Mouse (Mus musculus): ENCODE results near the gene Olfr799. TPM values are rescaled to one million over a fixed set of nuclear protein-coding genes. Genes with fewer than 3 reads are reported as not detected.

Gene Olfr799
- not detected in 2 replicates for polyA plus RNA-seq (2015; fragmentation: Nextera tagmentation; extraction: Ambion mirVana)

DNA sequence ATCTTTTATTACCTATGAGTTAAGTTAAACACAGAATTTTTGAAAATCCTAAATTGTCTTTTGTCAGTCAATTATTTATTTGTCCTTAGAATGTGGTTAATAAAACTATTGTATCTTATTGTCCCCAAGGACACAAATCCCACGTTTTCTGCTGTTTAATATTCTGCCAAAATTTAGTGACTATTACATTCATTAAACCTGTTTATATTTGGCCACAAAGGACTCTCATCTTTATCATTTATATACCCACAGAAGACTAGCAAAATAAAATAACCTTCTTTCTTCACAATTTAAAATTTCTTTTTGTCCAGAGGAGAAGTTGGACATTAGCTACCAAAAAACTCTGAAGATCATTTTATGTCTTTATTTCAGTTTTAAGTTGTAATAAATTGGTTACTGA, at the start of gene Olfr799:
Olfr799 (plus strand) TSS at position 301 of the 400 bp plus-strand sequence.
- H3K9ac ChIP-seq = no peak within 1 kb of the TSS
- no peak within 1 kb of the TSS for H3K27ac ChIP-seq (replicated peaks)
- H3K9me3 ChIP-seq = no peaks in the 10 kb centered on the region
- no peak within 1 kb of the TSS for H3K4me3 ChIP-seq
- H3K4me2 ChIP-seq = no peak within 1 kb of the TSS
- 36% methylated on average over 1 of the region's 1 CpGs for WGBS
- H3K4me1 ChIP-seq (replicated peaks) = no peaks in the 10 kb centered on the region
- no peak for ATAC-seq (ENCODE audit: low read depth)
- no peaks in the 10 kb centered on the region for H3K36me3 ChIP-seq
- no peaks in the 10 kb centered on the region for H3K27me3 ChIP-seq

DNA sequence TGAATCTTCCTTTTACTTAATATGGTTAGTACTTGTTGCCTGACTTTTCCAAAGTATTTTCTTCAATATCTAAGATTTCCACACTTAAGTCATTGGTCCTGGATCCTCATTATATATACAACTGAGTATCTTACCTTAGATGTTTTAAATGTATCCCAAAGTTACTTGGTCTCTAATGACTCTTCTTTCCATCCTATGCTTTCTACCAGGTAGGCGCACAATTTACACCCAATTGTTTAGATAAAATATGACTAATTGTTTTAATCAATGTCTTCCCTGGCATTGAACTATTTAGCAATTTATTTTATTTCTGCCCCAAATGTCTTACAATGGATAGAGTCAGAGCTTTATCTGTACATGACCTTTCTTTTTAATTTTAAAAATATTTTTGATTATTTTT, 24.8 kb upstream of the Olfr799 start, which contains the start of gene Olfr796:
Olfr796 (minus strand) TSS at position 101 of the 400 bp plus-strand sequence.
- WGBS = 98% methylated on average over 1 of the region's 1 CpGs
- no peaks in the 10 kb centered on the region for H3K36me3 ChIP-seq
- no peaks in the 10 kb centered on the region for H3K27me3 ChIP-seq
- H3K9me3 ChIP-seq = no peaks in the 10 kb centered on the region
- no peak within 1 kb of the TSS for H3K9ac ChIP-seq
- no peak within 1 kb of the TSS for H3K27ac ChIP-seq (replicated peaks)
- H3K4me3 ChIP-seq = no peak within 1 kb of the TSS
- no peaks in the 10 kb centered on the region for H3K4me1 ChIP-seq (replicated peaks)
- no peak within 1 kb of the TSS for H3K4me2 ChIP-seq
- ATAC-seq (ENCODE audit: low read depth) = no peak

DNA sequence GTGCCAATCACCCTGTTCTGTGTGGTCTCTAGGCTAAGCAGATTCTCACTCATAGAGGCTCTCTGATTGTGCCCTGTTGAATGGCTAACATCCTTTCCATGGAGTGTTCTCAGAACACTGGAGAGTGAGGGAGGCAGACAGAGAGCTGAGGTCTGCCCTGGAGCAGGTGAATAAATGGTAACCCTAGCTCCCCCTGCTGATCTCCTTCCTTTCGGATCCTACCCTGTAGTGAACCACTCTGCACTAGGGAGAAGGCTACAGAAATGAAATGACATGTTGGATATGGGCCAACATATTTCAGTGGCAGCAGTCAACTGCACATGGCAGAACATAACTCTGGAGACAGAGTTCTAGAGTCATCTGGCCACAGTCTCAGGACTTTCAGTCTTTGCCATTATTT, 15.6 kb upstream of the Olfr799 start:
- no peaks in the 10 kb centered on the region for H3K4me1 ChIP-seq (replicated peaks)
- no peaks in the 10 kb centered on the region for H3K27me3 ChIP-seq
- H3K4me2 ChIP-seq = no peak overlapping the region
- no peaks in the 10 kb centered on the region for H3K9me3 ChIP-seq
- H3K27ac ChIP-seq (replicated peaks) = no peak overlapping the region
- H3K36me3 ChIP-seq = no peaks in the 10 kb centered on the region
- 23% methylated on average over 1 of the region's 1 CpGs for WGBS
- ATAC-seq (ENCODE audit: low read depth) = no peak
- H3K9ac ChIP-seq = no peak overlapping the region
- no peak overlapping the region for H3K4me3 ChIP-seq

DNA sequence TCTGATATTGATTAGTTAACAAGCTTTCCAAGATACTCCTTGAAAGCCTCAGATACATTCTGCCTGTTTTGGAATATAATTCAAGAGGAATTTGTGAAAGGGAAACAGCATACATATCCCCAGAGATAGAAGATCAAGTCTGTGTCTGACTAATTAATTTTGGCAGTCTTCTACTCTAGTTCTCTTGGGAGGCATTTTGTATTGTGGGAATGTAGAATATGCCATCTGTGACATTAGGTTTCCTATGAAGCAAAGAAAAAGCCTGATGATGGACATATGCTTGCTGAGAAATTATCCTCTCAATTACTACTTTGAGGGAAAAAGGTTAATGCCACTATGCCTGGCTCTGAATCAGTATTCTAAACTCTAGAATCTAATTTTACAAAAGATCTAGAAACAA, 14.0 kb upstream of the Olfr799 start:
- ATAC-seq (ENCODE audit: low read depth) = no peak
- H3K4me2 ChIP-seq = no peak overlapping the region
- no peak overlapping the region for H3K27ac ChIP-seq (replicated peaks)
- no peak overlapping the region for H3K4me3 ChIP-seq
- no peaks in the 10 kb centered on the region for H3K9me3 ChIP-seq
- no peaks in the 10 kb centered on the region for H3K27me3 ChIP-seq
- no peaks in the 10 kb centered on the region for H3K36me3 ChIP-seq
- no peaks in the 10 kb centered on the region for H3K4me1 ChIP-seq (replicated peaks)
- no peak overlapping the region for H3K9ac ChIP-seq

DNA sequence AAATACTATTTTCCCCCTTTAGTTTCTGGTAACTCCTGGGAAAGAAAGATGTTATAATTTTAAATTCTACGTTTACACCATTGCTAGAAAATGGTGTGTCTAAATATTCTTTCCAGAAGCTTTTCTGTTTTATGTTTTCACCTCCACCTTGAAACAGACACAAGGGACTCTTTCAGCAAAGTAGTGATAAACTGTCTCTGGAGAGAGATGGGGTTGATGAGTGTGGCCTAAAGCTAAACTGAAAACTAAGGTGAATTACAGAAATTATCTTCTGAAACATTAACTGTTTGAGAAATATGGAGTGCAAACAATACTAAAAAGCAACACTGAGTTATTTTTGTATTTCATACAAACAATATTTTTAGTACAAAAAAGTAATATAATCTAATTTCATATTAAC, 9.4 kb upstream of the Olfr799 start, which contains the start of gene Olfr798:
Olfr798 (minus strand) TSS at position 101 of the 400 bp plus-strand sequence.
- WGBS = 84% methylated on average over 1 of the region's 1 CpGs
- H3K36me3 ChIP-seq = no peaks in the 10 kb centered on the region
- no peak for ATAC-seq (ENCODE audit: low read depth)

DNA sequence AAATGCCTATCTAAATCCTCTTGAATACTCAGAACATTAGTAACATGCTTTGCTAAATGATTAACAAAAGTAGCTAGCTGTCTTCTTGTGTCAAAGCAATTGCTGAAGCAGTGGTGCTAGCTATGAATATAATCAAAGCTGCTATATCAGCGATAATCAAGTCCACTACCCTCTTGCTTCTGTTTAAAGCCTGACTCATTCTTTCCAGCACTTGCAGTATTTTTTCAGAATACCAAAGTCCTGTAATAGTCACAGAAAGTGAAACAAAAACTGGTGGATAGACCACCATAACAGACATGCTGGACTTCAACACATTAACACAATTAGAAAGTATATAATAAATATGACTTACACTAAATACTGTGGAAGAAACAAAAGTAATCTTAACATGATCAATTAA, 14.5 kb downstream of the Olfr799 start:
- WGBS = 86% methylated on average over 1 of the region's 1 CpGs
- H3K4me3 ChIP-seq = no peak overlapping the region
- no peaks in the 10 kb centered on the region for H3K27me3 ChIP-seq
- H3K27ac ChIP-seq (replicated peaks) = no peak overlapping the region
- no peaks in the 10 kb centered on the region for H3K36me3 ChIP-seq
- no peaks in the 10 kb centered on the region for H3K4me1 ChIP-seq (replicated peaks)
- H3K4me2 ChIP-seq = no peak overlapping the region
- no peak for ATAC-seq (ENCODE audit: low read depth)
- H3K9ac ChIP-seq = no peak overlapping the region
- no peaks in the 10 kb centered on the region for H3K9me3 ChIP-seq

More for the DNA sequence above, 9.4 kb upstream of the Olfr799 start, which contains the start of gene Olfr798:
- Histone ChIP-seq H3K4me3 (no peak within 1 kb of the TSS), H3K27ac (replicated peaks) (no peak within 1 kb of the TSS), H3K9ac (no peak within 1 kb of the TSS), H3K4me1 (replicated peaks) (no peaks in the 10 kb centered on the region), H3K9me3 (no peaks in the 10 kb centered on the region), H3K27me3 (no peaks in the 10 kb centered on the region), H3K4me2 (no peak within 1 kb of the TSS)

DNA sequence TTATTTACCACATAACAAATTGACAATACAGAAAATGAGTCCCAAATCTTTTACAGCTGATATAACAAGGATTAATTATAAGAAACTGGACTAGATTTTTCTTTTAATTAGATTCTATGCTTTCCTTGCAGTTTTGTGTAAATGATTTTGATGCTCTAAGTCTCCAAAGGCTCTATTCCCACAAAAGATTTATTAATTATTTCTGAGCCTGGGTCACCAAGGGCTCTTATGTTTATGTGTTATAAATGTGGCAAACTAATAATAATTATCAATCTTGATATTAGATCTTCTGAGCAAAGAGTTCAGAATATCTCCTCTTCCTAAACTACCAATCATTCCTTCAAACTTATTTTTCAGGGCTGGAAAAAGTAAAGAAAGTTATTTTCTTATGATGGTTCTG, 20.1 kb downstream of the Olfr799 start, which contains the start of gene Olfr800:
Olfr800 (plus strand) TSS at position 301 of the 400 bp plus-strand sequence.
- Histone ChIP-seq H3K4me3 (no peak within 1 kb of the TSS), H3K27ac (replicated peaks) (no peak within 1 kb of the TSS), H3K4me1 (replicated peaks) (no peaks in the 10 kb centered on the region), H3K9me3 (no peaks in the 10 kb centered on the region), H3K27me3 (no peaks in the 10 kb centered on the region), H3K36me3 (no peaks in the 10 kb centered on the region), H3K9ac (no peak within 1 kb of the TSS), H3K4me2 (no peak within 1 kb of the TSS)
- ATAC-seq (ENCODE audit: low read depth) = no peak

DNA sequence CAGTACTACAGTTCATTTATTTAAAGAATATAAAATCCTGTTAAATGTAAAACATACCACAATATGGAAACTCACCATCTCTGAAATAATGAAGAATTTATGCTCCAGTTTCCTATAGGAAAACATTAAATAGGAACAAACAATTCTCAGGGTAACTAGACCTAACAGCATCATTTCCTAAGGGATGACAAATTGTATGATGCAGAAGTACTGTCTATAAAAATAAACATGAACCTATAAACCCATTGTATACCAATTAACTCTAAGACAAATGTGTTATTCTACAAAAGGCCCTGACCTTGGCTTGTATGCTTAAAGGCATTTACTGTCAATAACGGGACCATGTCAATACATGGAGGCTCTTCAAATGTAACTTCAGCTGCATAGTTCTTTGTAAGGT, 36.5 kb downstream of the Olfr799 start, which contains the start of gene Olfr801:
Olfr801 (minus strand) TSS at position 101 of the 400 bp plus-strand sequence.
- H3K4me3 ChIP-seq = no peak within 1 kb of the TSS
- no peaks in the 10 kb centered on the region for H3K36me3 ChIP-seq
- H3K27me3 ChIP-seq = no peaks in the 10 kb centered on the region
- no peak within 1 kb of the TSS for H3K27ac ChIP-seq (replicated peaks)
- no peaks in the 10 kb centered on the region for H3K4me1 ChIP-seq (replicated peaks)
- no peak within 1 kb of the TSS for H3K4me2 ChIP-seq
- no peak for ATAC-seq (ENCODE audit: low read depth)
- WGBS = 83% methylated on average over 1 of the region's 1 CpGs
- H3K9me3 ChIP-seq = no peaks in the 10 kb centered on the region
- no peak within 1 kb of the TSS for H3K9ac ChIP-seq

DNA sequence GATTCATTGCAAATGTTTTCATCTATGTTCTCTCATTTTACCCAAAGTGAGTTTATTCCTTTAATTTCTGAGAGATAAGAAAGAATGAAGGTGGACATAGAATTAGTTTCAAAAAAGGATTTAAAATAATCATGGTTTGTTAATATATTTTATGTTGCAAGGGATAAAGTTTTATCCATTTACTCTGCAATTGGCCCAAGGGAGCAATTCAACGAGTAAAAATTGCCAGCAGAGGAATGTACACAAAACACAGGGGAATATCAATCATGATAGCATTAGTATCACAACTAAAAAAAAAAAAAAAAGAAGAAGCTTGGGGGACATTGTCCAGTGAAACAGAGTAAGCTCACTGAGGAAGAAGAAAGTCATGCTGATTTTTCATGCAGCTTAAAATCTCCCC, 50.8 kb downstream of the Olfr799 start, which contains the start of gene Olfr802:
Olfr802 (minus strand) TSS at position 101 of the 400 bp plus-strand sequence.
- Histone ChIP-seq H3K9ac (no peak within 1 kb of the TSS), H3K36me3 (no peaks in the 10 kb centered on the region), H3K27ac (replicated peaks) (no peak within 1 kb of the TSS), H3K9me3 (no peaks in the 10 kb centered on the region), H3K27me3 (no peaks in the 10 kb centered on the region), H3K4me1 (replicated peaks) (no peaks in the 10 kb centered on the region), H3K4me3 (no peak within 1 kb of the TSS), H3K4me2 (no peak within 1 kb of the TSS)
- no peak for ATAC-seq (ENCODE audit: low read depth)
- 67% methylated on average over 1 of the region's 1 CpGs for WGBS

DNA sequence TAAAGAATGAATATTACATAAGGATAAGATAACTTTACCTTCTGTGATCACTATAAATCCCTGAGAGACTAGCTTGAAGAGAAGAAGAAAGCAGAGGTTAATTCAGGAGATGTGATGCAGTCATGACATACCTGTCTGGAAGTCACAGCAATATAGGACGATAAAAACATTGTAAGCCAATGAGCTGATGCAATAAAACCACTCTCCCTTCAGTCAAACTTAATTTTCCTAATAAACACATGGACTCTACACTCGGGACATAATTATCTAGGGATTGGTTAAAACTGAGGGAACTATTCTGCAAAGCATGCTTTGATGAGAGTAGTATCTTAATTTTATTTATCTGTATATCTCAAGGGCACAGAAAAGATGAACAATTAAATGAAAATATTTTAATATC, 56.9 kb downstream of the Olfr799 start, which contains the start of gene Olfr803:
Olfr803 (minus strand) TSS at position 101 of the 400 bp plus-strand sequence.
- no peak for ATAC-seq (ENCODE audit: low read depth)
- no peaks in the 10 kb centered on the region for H3K36me3 ChIP-seq
- no peaks in the 10 kb centered on the region for H3K9me3 ChIP-seq
- H3K4me2 ChIP-seq = no peak within 1 kb of the TSS
- WGBS = 77% methylated on average over 2 of the region's 2 CpGs
- H3K9ac ChIP-seq = no peak within 1 kb of the TSS
- no peak within 1 kb of the TSS for H3K4me3 ChIP-seq
- no peaks in the 10 kb centered on the region for H3K4me1 ChIP-seq (replicated peaks)
- no peak within 1 kb of the TSS for H3K27ac ChIP-seq (replicated peaks)
- H3K27me3 ChIP-seq = no peaks in the 10 kb centered on the region

Other genes with a start within 250 kb of the Olfr799 start
- not detected in 2 replicates for gene Olfr785, start 232.1 kb upstream of the Olfr799 start, polyA plus RNA-seq (2015; fragmentation: Nextera tagmentation; extraction: Ambion mirVana)
- gene Olfr786, start 210.2 kb upstream of the Olfr799 start, polyA plus RNA-seq (2015; fragmentation: Nextera tagmentation; extraction: Ambion mirVana) = not detected in 2 replicates
- gene Olfr787, start 175.6 kb upstream of the Olfr799 start, polyA plus RNA-seq (2015; fragmentation: Nextera tagmentation; extraction: Ambion mirVana) = 0.14 TPM in 1 of 2 replicates, not detected in the other
- not detected in 2 replicates for gene Olfr788, start 166.5 kb upstream of the Olfr799 start, polyA plus RNA-seq (2015; fragmentation: Nextera tagmentation; extraction: Ambion mirVana)
- gene Olfr789, start 152.7 kb upstream of the Olfr799 start, polyA plus RNA-seq (2015; fragmentation: Nextera tagmentation; extraction: Ambion mirVana) = not detected in 2 replicates
- gene Olfr790, start 139.0 kb upstream of the Olfr799 start, polyA plus RNA-seq (2015; fragmentation: Nextera tagmentation; extraction: Ambion mirVana) = not detected in 2 replicates
- not detected in 2 replicates for gene Olfr791, start 115.7 kb upstream of the Olfr799 start, polyA plus RNA-seq (2015; fragmentation: Nextera tagmentation; extraction: Ambion mirVana)
- not detected in 2 replicates for gene Olfr792, start 98.3 kb upstream of the Olfr799 start, polyA plus RNA-seq (2015; fragmentation: Nextera tagmentation; extraction: Ambion mirVana)
- not detected in 2 replicates for gene Olfr794, start 69.8 kb upstream of the Olfr799 start, polyA plus RNA-seq (2015; fragmentation: Nextera tagmentation; extraction: Ambion mirVana)
- not detected in 2 replicates for gene Olfr796, start 24.9 kb upstream of the Olfr799 start, polyA plus RNA-seq (2015; fragmentation: Nextera tagmentation; extraction: Ambion mirVana)
- gene Olfr798, start 9.6 kb upstream of the Olfr799 start, polyA plus RNA-seq (2015; fragmentation: Nextera tagmentation; extraction: Ambion mirVana) = not detected in 2 replicates
- gene Olfr800, start 20.2 kb downstream of the Olfr799 start, polyA plus RNA-seq (2015; fragmentation: Nextera tagmentation; extraction: Ambion mirVana) = not detected in 2 replicates
- gene Olfr801, start 36.4 kb downstream of the Olfr799 start, polyA plus RNA-seq (2015; fragmentation: Nextera tagmentation; extraction: Ambion mirVana) = not detected in 2 replicates
- gene Olfr802, start 50.7 kb downstream of the Olfr799 start, polyA plus RNA-seq (2015; fragmentation: Nextera tagmentation; extraction: Ambion mirVana) = 0.03 TPM in 1 of 2 replicates, not detected in the other
- not detected in 2 replicates for gene Olfr803, start 56.8 kb downstream of the Olfr799 start, polyA plus RNA-seq (2015; fragmentation: Nextera tagmentation; extraction: Ambion mirVana)
- gene Olfr804, start 65.7 kb downstream of the Olfr799 start, polyA plus RNA-seq (2015; fragmentation: Nextera tagmentation; extraction: Ambion mirVana) = not detected in 2 replicates
- not detected in 2 replicates for gene Olfr805, start 91.9 kb downstream of the Olfr799 start, polyA plus RNA-seq (2015; fragmentation: Nextera tagmentation; extraction: Ambion mirVana)
- not detected in 2 replicates for gene Olfr806, start 104.4 kb downstream of the Olfr799 start, polyA plus RNA-seq (2015; fragmentation: Nextera tagmentation; extraction: Ambion mirVana)
- not detected in 2 replicates for gene Olfr807, start 120.3 kb downstream of the Olfr799 start, polyA plus RNA-seq (2015; fragmentation: Nextera tagmentation; extraction: Ambion mirVana)
- not detected in 2 replicates for gene Olfr808, start 128.0 kb downstream of the Olfr799 start, polyA plus RNA-seq (2015; fragmentation: Nextera tagmentation; extraction: Ambion mirVana)
- not detected in 2 replicates for gene Olfr809, start 137.2 kb downstream of the Olfr799 start, polyA plus RNA-seq (2015; fragmentation: Nextera tagmentation; extraction: Ambion mirVana)
- gene Olfr810, start 157.4 kb downstream of the Olfr799 start, polyA plus RNA-seq (2015; fragmentation: Nextera tagmentation; extraction: Ambion mirVana) = not detected in 2 replicates
- gene Olfr811, start 166.9 kb downstream of the Olfr799 start, polyA plus RNA-seq (2015; fragmentation: Nextera tagmentation; extraction: Ambion mirVana) = not detected in 2 replicates
- gene Olfr812, start 208.6 kb downstream of the Olfr799 start, polyA plus RNA-seq (2015; fragmentation: Nextera tagmentation; extraction: Ambion mirVana) = not detected in 2 replicates
- not detected in 2 replicates for gene Olfr813, start 217.9 kb downstream of the Olfr799 start, polyA plus RNA-seq (2015; fragmentation: Nextera tagmentation; extraction: Ambion mirVana)
- not detected in 2 replicates for gene Olfr814, start 242.4 kb downstream of the Olfr799 start, polyA plus RNA-seq (2015; fragmentation: Nextera tagmentation; extraction: Ambion mirVana)

Data from neural tube, embryonic 13.5 days (tissue).